Mouse (Mus musculus): ENCODE results near the gene Pdcd2l.

GRCm38 (mm10) chr7:34195632-34196031 lies 829 bp downstream of the Pdcd2l start:
- TF ChIP-seq CTCF (IDR thresholded peaks at IDR 0.05; ENCODE audit: low read depth) (peak; percentile 69), EP300 (optimal IDR thresholded peaks at IDR 0.05) (no peak)
